Mouse (Mus musculus) hindbrain, embryonic 12.5 days (tissue): ENCODE measurements around the gene Cdkn1a. TPM values are rescaled to one million over a fixed set of nuclear protein-coding genes. Genes with fewer than 3 reads are reported as not detected.
"Not testable (repeated sequence)": the region's sequence is repeated elsewhere in the genome, so short reads cannot be mapped to it uniquely, and the experiment has no call there.

Experiments used
- ATAC-seq: fragments of 200-750 bp; cut with Nextera tagmentation; 2 replicates; pipeline ENCODE4 v1.8.0; 2017; ENCODE audit warnings: moderate TSS enrichment; ENCODE audit not compliant: low FRiP score
- H3K27ac ChIP-seq: fragments of 300-500 bp; sonication (generic); 2 replicates; pipeline ENCODE4 v1.5.1; 2016; ENCODE audit warnings: mild to moderate bottlenecking
- H3K27me3 ChIP-seq: fragments of 300-500 bp; sonication (generic); 2 replicates; pipeline ENCODE4 v1.6.1; 2016; ENCODE audit warnings: mild to moderate bottlenecking
- H3K36me3 ChIP-seq: fragments of 300-500 bp; sonication (generic); 2 replicates; pipeline ENCODE4 v1.6.1; 2016; ENCODE audit warnings: mild to moderate bottlenecking
- H3K4me1 ChIP-seq: fragments of 300-500 bp; sonication (generic); 2 replicates; pipeline ENCODE4 v1.6.1; 2016
- H3K4me2 ChIP-seq: fragments of 300-500 bp; sonication (generic); replicated peaks from 2 replicates; pipeline ENCODE4 v1.6.1; 2016; ENCODE audit warnings: mild to moderate bottlenecking
- H3K4me3 ChIP-seq: fragments of 300-500 bp; sonication (generic); 2 replicates; pipeline ENCODE4 v1.5.1; 2016; ENCODE audit warnings: mild to moderate bottlenecking
- H3K9ac ChIP-seq: fragments of 300-500 bp; sonication (generic); 2 replicates; pipeline ENCODE4 v1.6.1; 2016; ENCODE audit warnings: mild to moderate bottlenecking, moderate library complexity
- H3K9me3 ChIP-seq: fragments of 300-500 bp; sonication (generic); replicated peaks from 2 replicates; pipeline ENCODE4 v1.6.1; 2016; ENCODE audit warnings: mild to moderate bottlenecking
- WGBS: fragments of 180-500 bp; shearing (Covaris S2); methylation state at CpG from one replicate; pipeline ENCODE4 v1.1.7; 2016; 5-methylcytosine and 5-hydroxymethylcytosine counted together
- polyA plus RNA-seq: library from polyadenylated mRNA; unstranded; fragments of >200 nt; fragmentation: Nextera tagmentation; extraction: Ambion mirVana; gene quantifications from 2 replicates; pipeline ENCODE4 v1.2.1, GENCODE M21; 2016

Gene Cdkn1a
- polyA plus RNA-seq: 39.0 and 43.6 TPM in 2 replicates

DNA sequence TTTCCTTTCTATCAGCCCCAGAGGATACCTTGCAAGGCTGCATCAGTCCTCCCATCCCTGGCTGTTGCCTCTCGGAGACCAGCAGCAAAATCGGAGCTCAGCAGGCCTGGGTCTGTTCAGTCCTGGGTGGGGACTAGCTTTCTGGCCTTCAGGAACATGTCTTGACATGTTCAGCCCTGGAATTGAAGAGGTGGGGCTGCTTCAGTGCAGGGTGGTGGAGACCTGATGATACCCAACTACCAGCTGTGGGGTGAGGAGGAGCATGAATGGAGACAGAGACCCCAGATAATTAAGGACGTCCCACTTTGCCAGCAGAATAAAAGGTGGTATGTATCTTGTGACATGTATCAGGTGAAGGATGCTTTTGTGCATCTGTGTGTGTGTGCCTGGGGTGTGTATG lies at the start of gene Cdkn1a:
Gene Cdkn1a (plus strand): TSS at position 201 of the 400 bp plus-strand sequence.
- no peaks in the 10 kb centered on the region for H3K9me3 ChIP-seq
- peaks cover 33% of the 10 kb centered on the region for H3K27me3 ChIP-seq
- WGBS: 76% methylated on average over 3 of the region's 3 CpGs
- no peak within 1 kb of the TSS for H3K27ac ChIP-seq
- H3K4me3 ChIP-seq: no peak within 1 kb of the TSS
- no peak within 1 kb of the TSS for H3K9ac ChIP-seq
- H3K4me2 ChIP-seq: no peak within 1 kb of the TSS
- ATAC-seq: no peak
- peaks cover 19% of the 10 kb centered on the region for H3K4me1 ChIP-seq
- H3K36me3 ChIP-seq: no peaks in the 10 kb centered on the region

DNA sequence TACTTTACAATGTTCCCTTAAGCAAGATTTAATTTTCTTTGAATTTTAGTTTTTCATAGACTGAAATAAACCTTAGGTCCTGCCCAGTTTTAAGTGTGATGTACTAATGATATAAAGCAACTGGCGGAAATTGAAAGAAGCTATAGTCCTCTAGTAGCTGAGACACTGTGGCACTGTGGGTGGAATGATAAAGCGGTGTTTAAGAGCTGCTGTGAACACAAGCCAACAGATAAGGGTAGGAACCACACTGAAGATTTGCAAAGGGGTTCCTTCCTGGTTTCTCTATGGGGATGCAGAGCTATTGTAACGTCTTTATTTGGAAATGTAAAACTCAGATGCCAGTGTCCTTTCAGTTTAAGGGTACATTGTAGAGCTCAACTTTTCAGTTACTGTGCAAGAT lies 49.1 kb upstream of the Cdkn1a start:
- not testable (repeated sequence) for H3K4me2 ChIP-seq, H3K27ac ChIP-seq, H3K4me3 ChIP-seq, ATAC-seq, H3K27me3 ChIP-seq, H3K9me3 ChIP-seq, H3K9ac ChIP-seq, H3K4me1 ChIP-seq
- H3K36me3 ChIP-seq: peaks cover 85% of the 10 kb centered on the region
- 89% methylated on average over 3 of the region's 3 CpGs for WGBS

DNA sequence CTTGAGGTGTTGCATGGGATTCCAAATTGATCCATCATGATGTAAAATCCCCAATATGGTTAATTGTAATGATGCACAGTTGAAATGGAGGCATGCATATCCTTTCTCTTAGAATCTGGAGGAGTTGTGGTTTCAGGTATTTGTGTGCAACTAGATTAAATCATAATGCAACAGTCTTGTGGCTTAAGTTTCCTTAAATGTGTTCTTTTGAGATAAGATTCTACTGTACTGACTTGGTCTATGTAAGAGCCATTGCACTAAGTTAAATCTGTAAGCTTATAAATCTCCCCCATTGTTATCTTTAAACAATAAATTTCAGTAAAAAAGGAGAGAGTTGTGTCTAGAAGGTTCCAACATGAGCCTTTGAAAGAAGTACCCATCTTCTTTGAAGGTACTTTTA lies 48.2 kb upstream of the Cdkn1a start:
- no peak overlapping the region for H3K9ac ChIP-seq
- no peaks in the 10 kb centered on the region for H3K9me3 ChIP-seq
- H3K27ac ChIP-seq: no peak overlapping the region
- no peak overlapping the region for H3K4me2 ChIP-seq
- no peak overlapping the region for H3K4me3 ChIP-seq
- H3K4me1 ChIP-seq: peaks cover 2% of the 10 kb centered on the region
- H3K36me3 ChIP-seq: peaks cover 79% of the 10 kb centered on the region
- no peaks in the 10 kb centered on the region for H3K27me3 ChIP-seq
- ATAC-seq: no peak

DNA sequence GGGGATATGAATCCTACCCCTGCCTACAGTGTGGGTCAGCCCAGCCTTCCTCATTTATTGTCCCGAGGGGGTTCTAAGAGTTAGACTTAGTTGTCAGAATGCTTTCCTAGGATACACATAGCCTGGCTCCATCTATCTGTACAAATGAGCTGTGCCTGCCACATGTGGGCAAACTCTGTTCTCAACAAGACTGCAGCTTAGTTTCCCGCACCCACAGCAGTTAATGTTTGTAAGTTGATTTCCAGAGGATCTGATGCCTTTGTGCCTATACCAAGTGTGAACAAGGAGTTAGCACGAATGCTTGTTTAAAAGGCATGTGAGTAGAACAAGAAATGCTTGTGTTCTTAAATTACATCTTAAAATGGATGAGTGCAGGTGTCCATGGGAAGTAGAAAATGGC lies 47.2 kb upstream of the Cdkn1a start:
- Histone ChIP-seq H3K27ac (no peak overlapping the region), H3K9ac (no peak overlapping the region), H3K4me1 (no peaks in the 10 kb centered on the region; the same call in 1 of the 2 replicates), H3K4me3 (no peak overlapping the region), H3K9me3 (no peaks in the 10 kb centered on the region), H3K4me2 (no peak overlapping the region), H3K27me3 (no peaks in the 10 kb centered on the region), H3K36me3 (peaks cover 76% of the 10 kb centered on the region)
- WGBS: 93% methylated on average over 3 of the region's 3 CpGs
- no peak for ATAC-seq

DNA sequence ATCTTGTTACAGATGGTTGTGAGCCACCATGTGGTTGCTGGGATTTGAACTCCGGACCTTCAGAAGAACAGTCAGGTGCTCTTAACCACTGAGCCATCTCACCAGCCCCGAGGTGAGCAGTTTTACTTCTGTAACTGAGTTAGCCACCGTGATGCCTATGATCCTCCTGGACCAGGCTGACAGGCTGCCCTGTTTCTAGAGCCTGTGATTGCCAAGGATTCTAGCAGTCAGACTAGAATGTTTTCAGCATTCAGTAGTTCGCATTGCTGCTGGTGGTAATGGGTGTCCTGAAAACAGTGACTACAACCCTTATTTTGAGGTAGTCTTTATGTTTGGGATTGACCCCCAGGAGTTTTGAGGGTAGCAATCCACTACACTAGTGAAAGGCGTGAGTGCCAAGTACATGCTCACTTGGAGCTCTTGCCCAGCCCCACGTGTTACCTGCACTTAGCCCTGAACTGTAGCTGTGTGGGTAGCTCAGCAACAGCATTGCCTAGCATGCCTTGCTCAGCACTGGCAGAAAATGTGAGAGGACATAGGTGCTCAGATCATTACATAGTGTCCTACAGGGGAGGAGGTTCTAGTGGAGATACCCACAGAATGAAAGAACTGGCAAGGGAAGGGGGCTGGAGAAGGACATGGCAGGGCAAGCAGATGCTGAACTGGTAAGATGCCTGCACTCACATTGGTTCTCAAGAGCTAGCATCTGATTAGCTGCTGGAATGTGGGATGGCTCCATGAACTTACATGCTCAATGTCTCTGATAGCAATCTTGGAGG lies 46.4 kb upstream of the Cdkn1a start:
- no peak for ATAC-seq
- 88% methylated on average over 6 of the region's 6 CpGs for WGBS
- H3K4me3 ChIP-seq: no peak overlapping the region
- H3K9ac ChIP-seq: no peak overlapping the region
- no peaks in the 10 kb centered on the region for H3K27me3 ChIP-seq
- H3K4me1 ChIP-seq: peaks cover 3% of the 10 kb centered on the region
- no peak overlapping the region for H3K27ac ChIP-seq
- H3K4me2 ChIP-seq: no peak overlapping the region
- H3K36me3 ChIP-seq: peaks cover 69% of the 10 kb centered on the region
- H3K9me3 ChIP-seq: no peaks in the 10 kb centered on the region

DNA sequence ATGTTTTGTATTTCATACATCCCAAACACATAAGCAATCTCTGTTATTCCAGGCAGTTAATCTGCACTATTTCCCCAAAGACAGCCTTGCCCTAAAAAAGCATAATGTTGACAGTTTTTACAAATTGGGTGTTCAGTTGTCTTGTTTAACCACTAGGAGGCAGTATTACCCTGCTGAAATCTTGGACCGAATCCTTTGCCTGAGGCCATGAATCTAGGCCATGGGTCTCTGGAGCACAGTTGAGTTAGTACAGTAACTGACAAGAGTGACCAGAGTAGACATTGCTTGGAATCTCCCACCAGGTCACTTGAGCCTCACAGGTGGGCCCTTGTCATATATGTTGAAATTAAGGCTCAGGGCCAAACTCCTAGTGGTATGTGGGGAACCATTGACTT lies 45.9 kb upstream of the Cdkn1a start:
- Histone ChIP-seq H3K36me3 (peaks cover 63% of the 10 kb centered on the region), H3K27ac (no peak overlapping the region)
- 0 out of 2 replicates have a peak, but pooled peaks have one; percentile 12 for ATAC-seq

DNA sequence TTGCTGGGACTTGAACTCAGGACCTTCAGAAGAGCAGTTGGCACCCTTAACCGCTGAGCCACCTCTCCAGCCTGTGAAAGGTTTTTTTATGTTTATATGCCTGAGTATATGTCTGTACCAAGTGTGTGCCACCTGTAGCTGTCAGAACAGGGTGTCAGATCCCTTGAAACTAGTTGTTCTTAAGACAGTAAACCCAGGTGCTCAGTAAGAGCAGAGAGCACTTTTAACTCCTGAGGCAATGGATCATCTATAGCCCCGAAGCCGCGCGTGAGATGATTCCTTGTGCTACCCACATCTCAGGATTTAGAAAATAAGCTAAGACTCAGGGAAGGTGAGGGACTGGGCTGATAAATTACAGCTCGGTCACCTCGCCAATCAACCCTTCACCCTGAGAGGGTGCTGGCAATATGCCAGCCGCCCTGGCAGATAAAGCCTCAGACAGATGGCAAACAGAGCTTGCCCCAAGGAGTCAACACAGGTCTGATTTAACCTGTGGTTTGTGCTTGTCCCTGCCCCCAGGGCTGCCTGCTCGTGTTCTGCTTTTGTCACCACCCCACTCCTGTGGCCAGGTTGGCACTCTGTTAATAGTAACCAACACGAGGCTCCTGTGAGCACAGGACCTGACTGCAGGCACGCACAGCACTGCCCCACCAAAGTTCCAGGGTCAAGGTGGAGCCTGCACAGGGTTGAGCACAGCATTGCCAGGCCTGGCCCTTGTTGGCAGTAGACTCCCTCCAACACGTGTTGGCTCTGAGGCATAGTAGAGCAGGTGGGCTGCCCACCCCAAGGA lies 44.8 kb upstream of the Cdkn1a start:
- peaks cover 53% of the 10 kb centered on the region for H3K36me3 ChIP-seq
- 73% methylated on average over 12 of the region's 12 CpGs for WGBS
- no peak overlapping the region for H3K9ac ChIP-seq
- peaks cover 6% of the 10 kb centered on the region for H3K4me1 ChIP-seq
- H3K4me2 ChIP-seq: no peak overlapping the region
- no peaks in the 10 kb centered on the region for H3K9me3 ChIP-seq
- 0 out of 2 replicates have a peak, but pooled peaks have one; percentile 21 for ATAC-seq
- H3K27ac ChIP-seq: no peak overlapping the region
- no peaks in the 10 kb centered on the region for H3K27me3 ChIP-seq
- no peak overlapping the region for H3K4me3 ChIP-seq

More for the DNA sequence above, 45.9 kb upstream of the Cdkn1a start:
- Histone ChIP-seq H3K9me3 (no peaks in the 10 kb centered on the region), H3K4me2 (no peak overlapping the region), H3K4me1 (peaks cover 3% of the 10 kb centered on the region; the same call in 1 of the 2 replicates), H3K27me3 (no peaks in the 10 kb centered on the region), H3K9ac (no peak overlapping the region), H3K4me3 (no peak overlapping the region)
- WGBS: 83% methylated on average over 1 of the region's 1 CpGs

DNA sequence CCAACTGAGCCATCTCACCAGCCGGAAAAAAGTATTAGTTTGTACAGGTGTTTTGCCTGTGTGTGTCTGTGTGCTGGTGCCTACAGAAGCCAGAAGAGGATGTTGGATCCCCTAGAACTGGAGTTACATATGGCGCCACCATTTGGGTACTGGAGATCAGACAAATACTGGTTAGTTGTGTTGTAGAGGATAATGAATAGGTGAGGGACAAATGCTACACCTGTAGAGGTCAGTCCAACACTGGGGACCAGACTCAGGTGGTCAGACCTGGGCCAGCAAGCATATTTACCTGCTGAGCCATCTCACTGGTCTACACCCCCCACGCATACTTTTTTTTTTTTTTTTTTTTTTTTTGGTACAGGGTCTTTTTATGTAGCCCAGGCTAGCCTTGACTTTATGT lies 43.9 kb upstream of the Cdkn1a start:
- Histone ChIP-seq H3K27me3 (no peaks in the 10 kb centered on the region), H3K27ac (no peak overlapping the region), H3K9me3 (no peaks in the 10 kb centered on the region), H3K4me3 (no peak overlapping the region), H3K4me2 (no peak overlapping the region), H3K4me1 (peaks cover 6% of the 10 kb centered on the region), H3K36me3 (peaks cover 47% of the 10 kb centered on the region), H3K9ac (no peak overlapping the region)
- ATAC-seq: no peak
- WGBS: 82% methylated on average over 3 of the region's 3 CpGs

DNA sequence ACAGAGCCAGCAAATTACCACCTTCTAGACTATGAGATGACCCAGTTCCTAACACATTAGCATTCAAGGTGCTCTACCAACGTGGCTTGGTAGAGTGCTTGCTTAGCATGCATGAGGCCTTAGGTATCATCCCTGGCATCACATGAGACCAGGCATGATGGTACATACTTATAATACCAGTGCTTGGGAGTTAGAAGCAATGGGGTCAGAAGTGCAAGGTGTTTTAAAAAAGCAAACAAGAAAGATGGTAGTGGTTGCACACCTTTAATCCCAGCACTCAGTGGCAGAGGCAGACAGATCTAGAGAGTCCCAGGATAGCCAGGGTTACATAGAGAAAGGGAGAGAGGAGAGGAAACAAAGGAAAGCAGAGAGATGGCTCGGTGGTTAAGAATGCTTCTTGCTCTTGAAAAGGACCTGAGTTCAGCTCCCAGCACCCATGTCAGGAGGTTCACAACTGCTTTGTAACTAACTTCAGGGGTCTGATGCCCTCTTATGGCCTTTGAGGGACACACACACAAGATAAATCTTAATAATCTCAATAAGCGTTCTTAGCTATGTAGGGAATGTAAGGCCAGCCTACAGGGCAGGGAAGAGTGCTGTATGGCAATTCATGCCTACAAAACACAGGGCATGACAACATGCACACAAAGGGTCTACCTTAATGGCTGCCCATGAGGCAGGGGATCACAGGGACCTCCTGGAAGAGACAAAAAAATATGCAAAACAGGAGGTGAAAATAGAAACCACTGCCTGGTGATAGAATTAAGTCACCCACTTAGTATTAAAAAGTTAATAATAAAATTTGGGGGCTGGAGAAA lies 42.9 kb upstream of the Cdkn1a start:
- H3K27ac ChIP-seq: no peak overlapping the region
- H3K4me3 ChIP-seq: no peak overlapping the region
- peaks cover 6% of the 10 kb centered on the region for H3K4me1 ChIP-seq
- H3K4me2 ChIP-seq: no peak overlapping the region
- ATAC-seq: no peak
- WGBS: 71% methylated on average over 3 of the region's 3 CpGs
- H3K27me3 ChIP-seq: no peaks in the 10 kb centered on the region
- H3K9ac ChIP-seq: no peak overlapping the region
- H3K9me3 ChIP-seq: no peaks in the 10 kb centered on the region
- peaks cover 44% of the 10 kb centered on the region for H3K36me3 ChIP-seq

DNA sequence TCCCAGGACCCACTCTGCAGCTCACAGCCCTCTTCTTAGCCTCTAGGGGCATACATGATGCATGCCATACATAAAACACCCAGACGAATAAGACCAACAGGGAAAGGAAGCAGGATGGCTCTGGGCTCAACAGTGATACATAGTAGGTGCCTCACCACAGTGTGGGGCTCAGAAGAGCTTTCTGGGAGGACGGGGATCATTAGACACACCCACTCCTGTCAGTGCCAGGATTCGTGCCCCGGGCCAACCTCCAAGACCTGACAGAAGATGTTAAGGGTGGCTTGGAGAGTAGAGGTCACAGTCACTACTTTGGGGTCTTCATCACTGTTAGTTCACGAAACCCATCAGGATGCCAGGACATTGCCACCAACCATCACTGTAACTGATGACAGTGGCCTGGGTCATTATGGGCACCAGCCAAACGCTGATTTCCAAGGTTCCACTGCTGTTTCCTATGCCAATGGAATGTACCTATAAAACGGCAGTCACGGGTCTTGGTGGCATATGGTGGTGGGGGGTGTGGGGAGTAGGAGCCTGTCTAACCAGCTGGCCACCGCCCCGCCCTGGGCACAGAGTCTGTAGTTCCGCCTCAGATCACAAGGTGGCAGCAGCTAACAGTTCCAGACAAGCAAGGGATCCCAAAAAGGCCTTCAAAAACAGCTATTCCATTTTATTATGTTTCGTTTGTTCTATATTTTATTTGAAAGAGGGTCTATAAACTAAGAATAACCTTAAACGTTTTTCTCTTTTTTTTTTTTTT lies 41.8 kb upstream of the Cdkn1a start:
- Histone ChIP-seq H3K9me3 (no peaks in the 10 kb centered on the region), H3K4me3 (no peak overlapping the region), H3K4me2 (no peak overlapping the region), H3K27me3 (no peaks in the 10 kb centered on the region), H3K36me3 (peaks cover 34% of the 10 kb centered on the region), H3K9ac (no peak overlapping the region), H3K4me1 (peaks cover 6% of the 10 kb centered on the region), H3K27ac (no peak overlapping the region)
- WGBS: 22% methylated on average over 13 of the region's 13 CpGs
- ATAC-seq: peak; percentile 26; the same call in 1 of the 2 replicates

DNA sequence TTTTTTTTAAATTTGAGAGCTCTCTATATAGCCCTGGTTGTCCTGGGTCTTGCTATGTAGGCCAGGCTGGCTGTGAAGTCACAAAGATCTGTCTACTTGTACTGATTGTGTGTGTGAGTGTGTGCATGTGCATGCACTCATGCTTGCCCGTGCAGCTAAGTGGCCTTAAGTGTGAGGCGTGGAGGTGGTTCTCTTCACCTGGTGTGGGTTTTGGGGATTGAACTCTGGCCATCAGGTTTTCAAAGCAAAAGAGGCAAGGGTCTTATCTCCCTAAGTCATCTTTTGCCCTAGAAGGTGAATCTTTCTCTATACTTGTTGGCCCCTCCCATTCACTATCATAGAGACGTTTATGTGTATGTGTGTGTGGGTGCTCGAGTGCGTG lies 41.3 kb upstream of the Cdkn1a start:
- WGBS: 80% methylated on average over 5 of the region's 5 CpGs
- peaks cover 28% of the 10 kb centered on the region for H3K36me3 ChIP-seq
- H3K27me3 ChIP-seq: no peaks in the 10 kb centered on the region
- no peak overlapping the region for H3K4me3 ChIP-seq
- H3K4me1 ChIP-seq: peaks cover 6% of the 10 kb centered on the region
- H3K9me3 ChIP-seq: no peaks in the 10 kb centered on the region
- H3K27ac ChIP-seq: no peak overlapping the region
- ATAC-seq: no peak
- H3K9ac ChIP-seq: no peak overlapping the region
- no peak overlapping the region for H3K4me2 ChIP-seq
